Mouse (Mus musculus): Measurements from ENCODE around the gene Rab5if. TPM values are rescaled to one million over a fixed set of nuclear protein-coding genes. Genes with fewer than 3 reads are reported as not detected.

Gene Rab5if
- 68.6 TPM for polyA plus RNA-seq (2014; fragmentation: Illumina TruSeq; extraction: RNeasy Lipid Tissue Mini Kit (QIAGEN cat#74804); ENCODE audit: low read depth, low replicate concordance)

GRCm38 (mm10) chr2:156862772-156863486, at the start of gene Rab5if:
Gene Rab5if, plus strand, starts transcription at chr2:156863128.

GRCm38 (mm10) chr2:156839319-156840191, 23.4 kb upstream of the Rab5if start, which contains the start of gene Tgif2:
Gene Tgif2, plus strand, starts transcription at chr2:156840007.

GRCm38 (mm10) chr2:156857835-156858234, 5.1 kb upstream of the Rab5if start, which contains the start of gene 4930518I15Rik:
Gene 4930518I15Rik, minus strand, starts transcription at chr2:156857946.

GRCm38 (mm10) chr2:156887017-156887416, 24.1 kb downstream of the Rab5if start, which contains the start of gene Sla2:
Gene Sla2, minus strand, starts transcription at chr2:156887192.

Other genes with a start within 250 kb of the Rab5if start
- 41.5 TPM for gene Dlgap4, start 249.4 kb upstream of the Rab5if start, polyA plus RNA-seq (2014; fragmentation: Illumina TruSeq; extraction: RNeasy Lipid Tissue Mini Kit (QIAGEN cat#74804); ENCODE audit: low read depth, low replicate concordance)
- 348 TPM for gene Myl9, start 87.7 kb upstream of the Rab5if start, polyA plus RNA-seq (2014; fragmentation: Illumina TruSeq; extraction: RNeasy Lipid Tissue Mini Kit (QIAGEN cat#74804); ENCODE audit: low read depth, low replicate concordance)
- 4.2 TPM for gene Tgif2, start 23.1 kb upstream of the Rab5if start, polyA plus RNA-seq (2014; fragmentation: Illumina TruSeq; extraction: RNeasy Lipid Tissue Mini Kit (QIAGEN cat#74804); ENCODE audit: low read depth, low replicate concordance)
- gene 4930518I15Rik, start 5.2 kb upstream of the Rab5if start, polyA plus RNA-seq (2014; fragmentation: Illumina TruSeq; extraction: RNeasy Lipid Tissue Mini Kit (QIAGEN cat#74804); ENCODE audit: low read depth, low replicate concordance), result 2.0 TPM
- gene Sla2, start 24.1 kb downstream of the Rab5if start, polyA plus RNA-seq (2014; fragmentation: Illumina TruSeq; extraction: RNeasy Lipid Tissue Mini Kit (QIAGEN cat#74804); ENCODE audit: low read depth, low replicate concordance), result 0.11 TPM
- gene Ndrg3, start 128.9 kb downstream of the Rab5if start, polyA plus RNA-seq (2014; fragmentation: Illumina TruSeq; extraction: RNeasy Lipid Tissue Mini Kit (QIAGEN cat#74804); ENCODE audit: low read depth, low replicate concordance), result 40.8 TPM
- 4.3 TPM for gene Dsn1, start 144.0 kb downstream of the Rab5if start, polyA plus RNA-seq (2014; fragmentation: Illumina TruSeq; extraction: RNeasy Lipid Tissue Mini Kit (QIAGEN cat#74804); ENCODE audit: low read depth, low replicate concordance)
- gene Soga1, start 216.1 kb downstream of the Rab5if start, polyA plus RNA-seq (2014; fragmentation: Illumina TruSeq; extraction: RNeasy Lipid Tissue Mini Kit (QIAGEN cat#74804); ENCODE audit: low read depth, low replicate concordance), result 7.0 TPM
- not detected for gene Tldc2, start 223.9 kb downstream of the Rab5if start, polyA plus RNA-seq (2014; fragmentation: Illumina TruSeq; extraction: RNeasy Lipid Tissue Mini Kit (QIAGEN cat#74804); ENCODE audit: low read depth, low replicate concordance)